Mouse (Mus musculus): ENCODE results near the gene Invs. TPM values are rescaled to one million over a fixed set of nuclear protein-coding genes. Genes with fewer than 3 reads are reported as not detected.

Gene Invs
- polyA plus RNA-seq, 1 experiment = 1.8 TPM

DNA sequence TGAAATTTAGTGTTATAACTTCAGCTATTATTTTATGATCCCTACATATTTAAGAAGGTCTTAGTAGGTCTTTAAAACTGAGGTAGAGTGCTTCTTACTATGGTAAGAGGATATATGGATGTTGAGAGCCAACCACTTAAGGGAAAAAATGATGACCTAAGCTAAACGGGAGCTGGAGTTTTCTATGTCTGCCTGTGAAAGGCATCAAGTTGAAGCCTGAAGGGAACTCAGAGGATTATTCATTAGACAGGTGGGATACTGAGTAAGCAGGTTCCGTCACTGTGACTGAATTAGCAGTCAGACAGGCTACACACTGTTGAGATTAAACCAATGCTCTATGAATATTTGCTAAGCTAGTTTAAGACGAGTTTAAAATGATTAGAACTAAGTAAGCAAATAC, 2.5 kb upstream of the Invs start:
- Histone ChIP-seq H3K27ac (ENCODE audit: insufficient read depth, low read depth, low read length) (no peak overlapping the region), H3K36me3 (ENCODE audit: control insufficient read depth, insufficient read depth, low read length) (no peaks in the 10 kb centered on the region), H3K27me3 (ENCODE audit: control insufficient read depth, insufficient read depth, low read length) (no peaks in the 10 kb centered on the region), H3K4me3 (ENCODE audit: low read depth, low read length) (no peak overlapping the region), H3K4me1 (ENCODE audit: control insufficient read depth, insufficient read depth, insufficient read length, low read length) (peaks cover 11% of the 10 kb centered on the region)
- WGBS = 58% methylated on average over 3 of the region's 3 CpGs
- TF ChIP-seq POLR2A (IDR thresholded peaks at IDR 0.05; ENCODE audit: low read depth, low read length) (no peak), CTCF (IDR thresholded peaks at IDR 0.05; ENCODE audit: extremely low read depth, insufficient read length, insufficient replicate concordance, low read depth, low read length) (no peak)

DNA sequence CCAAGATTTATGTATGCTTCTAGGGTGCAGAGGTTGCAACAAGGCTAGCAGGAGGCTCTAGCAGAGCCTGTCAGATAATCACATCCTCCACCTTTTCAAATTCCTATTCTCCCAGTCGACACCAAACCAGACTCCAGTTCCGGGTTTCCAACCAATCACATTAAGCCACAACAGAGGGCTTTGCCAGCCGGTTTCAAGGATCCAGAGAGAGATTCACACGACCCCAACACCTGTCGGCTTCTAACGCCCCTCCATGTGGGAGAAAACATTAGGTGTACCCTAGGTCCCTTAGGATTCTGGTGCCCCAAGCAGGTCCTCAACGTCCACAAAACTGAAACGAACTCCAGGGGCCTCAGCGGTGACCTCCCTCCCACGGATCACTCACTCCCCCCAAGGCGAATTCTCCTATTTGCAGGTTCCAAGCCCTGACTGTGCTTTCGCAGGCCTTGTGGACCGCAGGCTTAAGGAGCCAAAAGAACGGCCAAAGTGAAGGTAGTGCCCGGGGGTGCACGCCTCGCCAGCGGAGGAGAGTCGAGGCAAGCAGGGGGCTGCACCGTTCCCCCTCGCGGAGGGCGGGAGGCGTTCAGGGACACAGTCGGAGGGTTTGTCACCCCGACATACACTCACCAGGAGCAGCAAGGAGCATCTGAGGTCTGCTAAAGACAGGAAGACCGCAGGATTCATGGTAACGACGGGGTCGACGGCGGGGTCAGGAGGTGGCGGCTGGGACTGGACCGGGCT, 633 bp upstream of the Invs start:
- under 1% methylated on average over 34 of the region's 34 CpGs for WGBS
- Histone ChIP-seq H3K36me3 (ENCODE audit: control insufficient read depth, insufficient read depth, low read length) (0 out of 2 replicates have a peak, but pooled peaks cover 2% of the 10 kb centered on the region), H3K4me1 (ENCODE audit: control insufficient read depth, insufficient read depth, insufficient read length, low read length) (peaks cover 8% of the 10 kb centered on the region; the same call in 1 of the 2 replicates), H3K27me3 (ENCODE audit: control insufficient read depth, insufficient read depth, low read length) (no peaks in the 10 kb centered on the region), H3K4me3 (ENCODE audit: low read depth, low read length) (peak overlapping the region; percentile 86), H3K27ac (ENCODE audit: insufficient read depth, low read depth, low read length) (peak overlapping the region; percentile 67)
- TF ChIP-seq CTCF (IDR thresholded peaks at IDR 0.05; ENCODE audit: extremely low read depth, insufficient read length, insufficient replicate concordance, low read depth, low read length) = no peak
- peak; percentile 32; the same call in 1 of the 2 replicates for TF ChIP-seq POLR2A (IDR thresholded peaks at IDR 0.05; ENCODE audit: low read depth, low read length)

DNA sequence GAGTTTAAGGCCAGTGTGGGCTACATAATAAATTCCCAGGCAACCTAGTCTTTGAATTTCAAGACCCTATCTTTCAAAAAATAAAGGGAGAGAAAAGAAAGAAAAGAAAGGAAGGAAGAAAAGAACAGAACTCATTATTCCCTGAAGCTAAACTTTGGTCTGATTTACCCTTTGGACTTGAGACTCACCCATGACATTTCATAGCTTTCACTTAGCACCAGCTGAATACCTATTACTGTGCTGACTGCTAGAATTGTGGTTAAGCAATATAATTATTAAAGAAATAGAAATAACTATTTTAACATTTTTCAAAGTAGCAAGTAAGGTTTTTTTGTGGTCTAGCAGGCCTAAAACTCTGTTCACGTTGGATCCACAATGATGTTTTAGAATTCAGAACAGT, 1.6 kb downstream of the Invs start:
- TF ChIP-seq POLR2A (IDR thresholded peaks at IDR 0.05; ENCODE audit: low read depth, low read length) = no peak
- no peak for TF ChIP-seq CTCF (IDR thresholded peaks at IDR 0.05; ENCODE audit: extremely low read depth, insufficient read length, insufficient replicate concordance, low read depth, low read length)
- H3K27me3 ChIP-seq (ENCODE audit: control insufficient read depth, insufficient read depth, low read length) = no peaks in the 10 kb centered on the region
- peaks cover 3% of the 10 kb centered on the region; the same call in 1 of the 2 replicates for H3K4me1 ChIP-seq (ENCODE audit: control insufficient read depth, insufficient read depth, insufficient read length, low read length)
- 89% methylated on average over 1 of the region's 1 CpGs for WGBS
- H3K27ac ChIP-seq (ENCODE audit: insufficient read depth, low read depth, low read length) = no peak overlapping the region
- H3K36me3 ChIP-seq (ENCODE audit: control insufficient read depth, insufficient read depth, low read length) = 0 out of 2 replicates have a peak, but pooled peaks cover 2% of the 10 kb centered on the region
- H3K4me3 ChIP-seq (ENCODE audit: low read depth, low read length) = no peak overlapping the region

DNA sequence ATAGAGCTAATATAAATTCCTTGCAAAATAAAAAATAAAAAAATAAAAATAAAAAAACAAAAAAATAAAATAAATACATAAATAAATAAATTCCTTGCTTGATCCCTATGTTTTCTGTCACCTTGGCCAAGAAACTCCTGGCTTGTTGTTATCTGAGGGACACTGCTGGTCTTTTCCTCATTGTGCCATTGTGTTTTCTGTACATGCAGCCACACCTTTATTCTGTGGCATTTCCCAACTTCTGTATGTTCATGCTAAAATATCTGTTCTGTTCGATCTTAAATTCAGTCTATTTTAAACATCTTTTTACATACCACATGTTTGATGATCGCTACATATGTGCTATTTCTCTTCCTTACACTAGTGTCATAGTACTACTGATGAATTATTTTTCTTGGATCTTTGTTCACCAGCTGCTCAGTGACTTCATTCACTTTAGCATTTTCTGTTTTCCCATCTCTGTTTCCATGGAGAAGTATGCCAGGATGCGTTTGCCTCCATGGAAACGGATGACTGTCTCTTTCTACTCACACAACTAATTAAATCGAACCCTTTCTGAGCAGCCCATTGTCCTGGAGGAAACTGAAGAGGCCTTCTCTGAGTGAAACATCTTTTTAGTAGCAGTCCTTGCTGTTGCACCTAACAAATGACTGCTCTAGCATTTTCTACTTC, 7.7 kb downstream of the Invs start:
- 90% methylated on average over 5 of the region's 5 CpGs for WGBS
- H3K4me1 ChIP-seq (ENCODE audit: control insufficient read depth, insufficient read depth, insufficient read length, low read length) = no peaks in the 10 kb centered on the region
- no peak overlapping the region for H3K27ac ChIP-seq (ENCODE audit: insufficient read depth, low read depth, low read length)
- H3K36me3 ChIP-seq (ENCODE audit: control insufficient read depth, insufficient read depth, low read length) = 0 out of 2 replicates have a peak, but pooled peaks cover 5% of the 10 kb centered on the region
- no peak for TF ChIP-seq POLR2A (IDR thresholded peaks at IDR 0.05; ENCODE audit: low read depth, low read length)
- TF ChIP-seq CTCF (IDR thresholded peaks at IDR 0.05; ENCODE audit: extremely low read depth, insufficient read length, insufficient replicate concordance, low read depth, low read length) = no peak
- H3K4me3 ChIP-seq (ENCODE audit: low read depth, low read length) = no peak overlapping the region
- H3K27me3 ChIP-seq (ENCODE audit: control insufficient read depth, insufficient read depth, low read length) = no peaks in the 10 kb centered on the region

DNA sequence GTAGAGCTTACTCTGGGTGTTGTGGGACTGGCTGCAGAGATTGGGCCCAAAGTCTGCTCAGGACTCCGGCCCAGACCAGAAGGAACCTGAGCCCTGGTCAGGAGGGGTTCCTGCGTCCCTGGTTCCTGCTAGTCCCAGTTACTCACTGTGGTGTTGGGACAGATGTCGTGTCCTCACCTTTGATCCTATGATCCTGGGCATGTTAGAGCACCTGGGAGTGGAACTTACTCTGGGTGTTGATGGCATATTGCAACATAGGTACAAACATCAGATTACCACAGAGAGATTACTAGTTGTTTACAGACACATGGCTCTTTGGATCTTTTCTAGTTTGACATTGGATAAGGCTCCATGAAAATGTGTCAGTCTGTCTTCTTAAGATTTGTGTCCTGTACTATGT, 35.3 kb downstream of the Invs start:
- Histone ChIP-seq H3K36me3 (ENCODE audit: control insufficient read depth, insufficient read depth, low read length) (no peaks in the 10 kb centered on the region), H3K4me3 (ENCODE audit: low read depth, low read length) (no peak overlapping the region), H3K27ac (ENCODE audit: insufficient read depth, low read depth, low read length) (peak overlapping the region; percentile 44), H3K4me1 (ENCODE audit: control insufficient read depth, insufficient read depth, insufficient read length, low read length) (peaks cover 7% of the 10 kb centered on the region; the same call in 1 of the 2 replicates), H3K27me3 (ENCODE audit: control insufficient read depth, insufficient read depth, low read length) (no peaks in the 10 kb centered on the region)
- WGBS = 42% methylated on average over 3 of the region's 3 CpGs
- TF ChIP-seq CTCF (IDR thresholded peaks at IDR 0.05; ENCODE audit: extremely low read depth, insufficient read length, insufficient replicate concordance, low read depth, low read length) (no peak), POLR2A (IDR thresholded peaks at IDR 0.05; ENCODE audit: low read depth, low read length) (no peak)

DNA sequence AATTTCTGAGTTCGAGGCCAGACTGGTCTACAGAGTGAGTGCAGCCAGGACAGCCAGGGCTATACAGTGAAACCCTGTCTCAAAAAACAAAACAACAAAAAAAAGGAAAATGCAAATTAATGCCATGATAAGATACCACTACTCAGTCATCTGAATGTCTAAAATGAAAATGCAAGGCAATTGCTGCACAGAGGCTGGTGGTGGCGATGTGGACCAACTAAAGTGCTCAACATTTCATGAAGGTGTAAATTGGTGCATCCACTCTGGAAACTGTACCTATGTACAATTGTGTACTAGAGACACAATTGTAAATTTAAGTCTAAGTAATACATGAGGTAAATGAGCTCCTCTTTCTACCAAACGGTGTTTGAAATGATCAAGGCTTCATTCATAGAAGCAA, 36.5 kb downstream of the Invs start:
- H3K36me3 ChIP-seq (ENCODE audit: control insufficient read depth, insufficient read depth, low read length) = no peaks in the 10 kb centered on the region
- no peak overlapping the region for H3K27ac ChIP-seq (ENCODE audit: insufficient read depth, low read depth, low read length)
- TF ChIP-seq CTCF (IDR thresholded peaks at IDR 0.05; ENCODE audit: extremely low read depth, insufficient read length, insufficient replicate concordance, low read depth, low read length) (no peak), POLR2A (IDR thresholded peaks at IDR 0.05; ENCODE audit: low read depth, low read length) (no peak)
- no peaks in the 10 kb centered on the region for H3K27me3 ChIP-seq (ENCODE audit: control insufficient read depth, insufficient read depth, low read length)
- peaks cover 7% of the 10 kb centered on the region; the same call in 1 of the 2 replicates for H3K4me1 ChIP-seq (ENCODE audit: control insufficient read depth, insufficient read depth, insufficient read length, low read length)
- WGBS = 95% methylated on average over 3 of the region's 3 CpGs
- H3K4me3 ChIP-seq (ENCODE audit: low read depth, low read length) = no peak overlapping the region

DNA sequence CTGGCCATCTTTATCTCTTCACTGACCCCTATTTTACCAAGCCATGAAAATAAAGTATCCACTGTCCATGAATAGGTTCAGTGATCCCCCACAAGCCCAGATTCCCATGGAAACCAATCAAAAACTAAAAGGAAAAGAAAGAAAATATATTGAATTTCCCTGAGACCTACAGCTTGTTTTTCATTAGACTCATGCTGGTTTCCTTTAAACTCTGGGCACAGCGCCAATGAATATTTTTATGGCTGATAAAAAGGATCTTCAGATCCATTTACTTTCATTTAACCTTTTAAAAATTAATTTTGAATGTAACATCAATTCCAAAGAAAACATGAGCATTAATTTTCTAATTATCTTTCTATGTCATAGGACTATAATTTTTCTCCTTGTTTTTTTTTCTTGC, 41.7 kb downstream of the Invs start:
- H3K36me3 ChIP-seq (ENCODE audit: control insufficient read depth, insufficient read depth, low read length) = no peaks in the 10 kb centered on the region
- H3K27ac ChIP-seq (ENCODE audit: insufficient read depth, low read depth, low read length) = no peak overlapping the region
- peaks cover 3% of the 10 kb centered on the region; the same call in 1 of the 2 replicates for H3K4me1 ChIP-seq (ENCODE audit: control insufficient read depth, insufficient read depth, insufficient read length, low read length)
- TF ChIP-seq CTCF (IDR thresholded peaks at IDR 0.05; ENCODE audit: extremely low read depth, insufficient read length, insufficient replicate concordance, low read depth, low read length) = no peak
- TF ChIP-seq POLR2A (IDR thresholded peaks at IDR 0.05; ENCODE audit: low read depth, low read length) = no peak
- no peaks in the 10 kb centered on the region for H3K27me3 ChIP-seq (ENCODE audit: control insufficient read depth, insufficient read depth, low read length)
- WGBS = 31% methylated on average over 1 of the region's 1 CpGs
- H3K4me3 ChIP-seq (ENCODE audit: low read depth, low read length) = no peak overlapping the region
